Mouse (Mus musculus) adrenal gland, adult 2 months (tissue): ENCODE data around the gene Snrnp25. TPM values are rescaled to one million over a fixed set of nuclear protein-coding genes. Genes with fewer than 3 reads are reported as not detected.
"Not testable (repeated sequence)": the region's sequence is repeated elsewhere in the genome, so short reads cannot be mapped to it uniquely, and the experiment has no call there.

Source experiments
- DNase-seq: peaks from one replicate; pipeline ENCODE4 v3.0.0; 2021
- polyA plus RNA-seq: library from polyadenylated mRNA; depleted of rRNA; stranded (reverse); fragments of >200 nt; gene quantifications from 2 replicates; pipeline ENCODE4 v1.2.3, GENCODE M21; 2012
- total RNA-seq, 2 experiments: library from RNA; stranded (reverse); gene quantifications; 2 replicates each; pipeline ENCODE4 v1.2.3; 2021

The Snrnp25 gene
- total and polyA plus RNA-seq, 3 experiments, result 7.8 to 15.5 (median 9.8) TPM

DNA sequence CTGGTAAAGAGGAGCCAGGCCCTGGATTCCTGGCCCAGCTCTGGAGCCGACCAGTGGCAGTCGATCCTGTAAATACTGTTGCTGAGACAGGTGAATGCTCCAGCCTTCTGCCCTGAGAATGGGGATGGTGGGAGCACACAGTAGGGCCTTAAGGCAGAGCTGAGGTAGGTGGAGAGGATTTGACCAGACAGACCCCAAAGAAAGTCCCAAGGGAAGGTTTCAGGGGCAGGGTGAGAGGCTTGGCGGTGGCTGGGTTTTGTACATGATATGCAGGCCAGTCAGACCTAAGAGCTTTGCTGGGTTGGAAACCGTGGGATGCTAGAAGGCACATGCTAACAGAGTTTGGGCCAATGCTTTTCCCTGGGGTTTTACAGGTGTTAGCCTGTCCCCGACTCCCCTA is 10.6 kb upstream of the Snrnp25 start:
- DNase-seq, result no peak

DNA sequence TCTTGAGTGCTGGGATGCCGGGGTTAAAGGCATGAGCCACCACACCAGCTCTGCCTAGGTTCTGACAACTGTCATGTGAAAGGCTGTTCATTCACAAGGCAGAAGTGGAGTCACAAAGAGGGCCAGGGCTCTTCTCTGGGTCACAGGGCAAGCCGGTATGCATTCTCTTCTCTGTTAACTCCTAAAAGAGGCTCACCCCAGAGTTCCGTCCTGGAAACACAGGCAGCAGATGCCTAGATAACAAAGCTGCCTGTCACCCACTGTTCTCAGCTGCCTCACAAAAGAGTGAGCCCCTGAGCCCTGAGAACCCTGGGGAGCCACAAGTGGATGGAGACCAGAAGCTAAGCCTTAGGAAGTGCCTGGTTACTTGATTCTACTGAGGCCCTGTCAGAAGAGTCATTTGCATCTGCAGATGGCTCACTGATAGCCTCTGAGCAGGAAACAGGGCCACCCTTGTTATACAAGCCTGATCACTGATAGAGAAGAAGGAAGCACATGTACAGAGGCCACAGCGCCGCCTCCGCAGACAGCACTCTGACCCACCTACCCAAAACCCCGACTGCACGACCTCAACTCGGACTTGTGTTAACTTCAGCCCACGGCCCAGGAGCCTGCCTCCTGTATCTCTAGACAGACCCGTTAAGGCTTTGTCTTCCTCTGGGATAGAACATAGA is 9.2 kb upstream of the Snrnp25 start:
- DNase-seq, result no peak

DNA sequence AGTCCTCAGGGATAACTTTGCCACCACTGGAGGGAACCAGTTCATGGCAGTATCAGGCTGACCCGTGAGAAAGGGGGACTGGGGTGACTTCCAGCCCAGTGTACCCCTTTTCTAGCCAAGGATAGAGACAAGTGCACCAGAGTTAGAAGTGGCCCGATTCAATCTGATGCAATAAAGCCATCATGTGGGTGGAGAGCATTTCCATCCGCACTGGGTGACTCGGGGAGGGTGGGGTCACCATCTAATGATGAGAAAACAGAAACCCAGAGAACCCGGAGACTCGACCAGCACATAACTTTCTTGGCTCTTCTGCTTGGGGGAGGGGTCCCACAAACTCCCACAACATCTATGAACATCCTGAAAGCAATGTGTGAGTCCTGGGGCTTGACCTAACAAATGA is 8.5 kb upstream of the Snrnp25 start:
- DNase-seq, result no peak

DNA sequence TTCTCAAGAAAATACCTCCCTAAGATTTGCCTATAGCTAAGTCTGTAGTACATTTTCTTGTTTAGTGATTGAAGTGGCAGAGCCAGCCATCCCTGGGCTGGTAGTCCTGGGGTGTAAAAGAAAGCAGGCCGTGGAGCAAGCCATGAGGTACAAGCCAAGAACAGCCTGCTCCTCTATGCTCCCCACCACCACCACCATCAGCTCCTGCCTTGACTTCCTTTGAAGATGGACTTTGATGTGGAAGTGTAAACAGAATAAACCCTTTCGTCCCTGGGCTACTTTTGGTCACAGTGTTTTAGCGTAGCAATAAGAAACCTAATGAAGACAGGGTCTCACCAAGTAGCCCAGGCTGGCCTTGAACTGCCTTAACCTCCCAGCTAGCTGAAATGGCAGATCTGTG is 7.4 kb upstream of the Snrnp25 start:
- no peak for DNase-seq

DNA sequence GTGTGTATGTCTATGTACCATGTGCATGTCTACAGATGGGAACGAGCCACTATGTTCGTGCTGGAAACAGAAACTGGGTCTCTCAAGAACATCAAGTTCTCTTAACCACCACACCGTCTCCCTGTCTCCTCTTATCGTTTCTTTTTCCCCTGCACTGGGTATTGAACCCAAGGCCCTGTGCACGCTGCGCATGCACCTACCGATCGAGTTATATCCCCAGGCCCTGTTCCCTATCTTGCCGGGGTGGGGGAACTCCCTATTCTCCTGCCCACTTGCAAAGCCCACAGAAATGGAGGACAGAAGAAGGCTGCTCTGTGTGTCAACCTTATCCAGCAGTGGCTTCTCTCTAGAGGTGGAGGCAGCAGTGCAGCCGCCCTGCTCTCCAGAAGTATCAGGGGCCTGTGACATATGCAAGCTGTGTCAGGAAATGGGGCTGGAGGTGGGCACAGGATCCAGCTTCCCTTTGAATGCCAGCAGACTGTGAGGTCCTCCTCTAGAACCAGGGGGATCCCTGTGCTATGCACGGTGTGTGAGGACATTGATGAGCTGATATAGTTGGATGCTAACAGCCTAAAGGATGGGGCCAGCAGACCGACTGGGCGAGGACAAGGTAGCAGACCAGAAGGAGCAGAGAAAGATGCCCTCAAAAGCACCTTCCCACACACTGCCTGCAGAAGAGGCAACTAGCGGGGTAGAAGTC is 6.8 kb upstream of the Snrnp25 start:
- no peak for DNase-seq

DNA sequence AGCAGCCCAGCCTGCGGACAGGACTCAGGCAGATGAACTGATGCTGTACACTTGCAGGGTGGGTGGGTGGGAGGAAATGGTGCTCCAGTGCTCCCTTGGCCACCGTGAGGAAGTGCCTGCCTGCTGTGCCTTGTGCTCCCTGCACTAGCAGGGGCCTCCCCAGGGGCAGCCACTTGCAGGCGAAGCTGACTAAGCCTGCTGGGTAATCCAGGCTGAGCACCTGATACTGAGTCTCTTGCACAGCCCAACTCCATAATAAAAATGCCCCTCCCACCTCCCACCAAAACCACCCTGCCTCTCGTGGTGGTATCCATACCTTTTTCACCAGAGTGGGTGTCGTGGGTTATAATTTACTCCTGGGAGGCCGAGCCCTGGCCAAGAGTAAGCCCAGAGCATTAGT is 6.0 kb upstream of the Snrnp25 start:
- no peak for DNase-seq

DNA sequence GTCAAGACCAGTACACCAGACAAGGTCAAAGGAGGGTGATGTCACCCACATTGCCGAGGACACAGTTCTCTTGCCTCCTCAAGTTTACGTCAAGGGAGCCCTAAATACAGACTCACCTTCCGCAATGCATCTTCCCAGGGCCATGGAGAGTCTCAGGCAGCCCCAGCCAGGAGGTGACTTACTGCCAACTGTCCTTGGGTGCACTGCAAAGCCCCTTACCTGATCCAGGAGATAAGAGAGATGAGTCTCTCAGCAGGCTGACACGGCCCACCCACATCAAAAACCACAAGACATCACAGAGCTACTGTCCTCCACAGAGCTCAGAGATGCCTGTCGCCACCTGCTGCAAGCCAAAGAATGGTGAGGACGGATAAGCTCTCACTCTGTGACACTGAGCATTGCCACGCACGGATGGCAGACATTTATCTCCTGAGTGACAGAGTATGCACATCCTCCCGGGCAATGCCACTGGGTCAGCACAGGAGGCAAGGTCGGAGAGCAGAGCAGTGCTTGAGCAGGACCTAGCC is 5.1 kb upstream of the Snrnp25 start, which contains the start of gene Il9r:
Gene Il9r, minus strand, starts transcription at position 205 of the 527 bp plus-strand sequence.
- DNase-seq, result peak; percentile 64

DNA sequence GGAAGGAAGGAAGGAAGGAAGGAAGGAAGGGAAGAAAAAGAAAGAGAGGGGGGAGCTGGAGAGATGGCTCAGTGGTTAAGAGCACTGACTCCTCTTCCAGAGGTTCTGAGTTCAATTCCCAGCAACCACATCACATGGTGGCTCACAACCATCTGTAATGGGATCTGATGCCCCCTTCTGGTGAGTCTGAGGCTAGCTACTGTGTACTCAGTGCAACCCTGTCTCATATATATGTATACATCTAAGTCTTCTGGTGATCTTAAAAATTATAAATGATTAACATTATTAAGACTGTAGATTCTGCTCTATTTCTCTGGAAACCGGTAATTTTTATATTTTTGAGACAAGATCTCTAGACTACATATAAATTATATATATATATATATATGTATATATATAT is 4.2 kb upstream of the Snrnp25 start:
- not testable (repeated sequence) for DNase-seq

DNA sequence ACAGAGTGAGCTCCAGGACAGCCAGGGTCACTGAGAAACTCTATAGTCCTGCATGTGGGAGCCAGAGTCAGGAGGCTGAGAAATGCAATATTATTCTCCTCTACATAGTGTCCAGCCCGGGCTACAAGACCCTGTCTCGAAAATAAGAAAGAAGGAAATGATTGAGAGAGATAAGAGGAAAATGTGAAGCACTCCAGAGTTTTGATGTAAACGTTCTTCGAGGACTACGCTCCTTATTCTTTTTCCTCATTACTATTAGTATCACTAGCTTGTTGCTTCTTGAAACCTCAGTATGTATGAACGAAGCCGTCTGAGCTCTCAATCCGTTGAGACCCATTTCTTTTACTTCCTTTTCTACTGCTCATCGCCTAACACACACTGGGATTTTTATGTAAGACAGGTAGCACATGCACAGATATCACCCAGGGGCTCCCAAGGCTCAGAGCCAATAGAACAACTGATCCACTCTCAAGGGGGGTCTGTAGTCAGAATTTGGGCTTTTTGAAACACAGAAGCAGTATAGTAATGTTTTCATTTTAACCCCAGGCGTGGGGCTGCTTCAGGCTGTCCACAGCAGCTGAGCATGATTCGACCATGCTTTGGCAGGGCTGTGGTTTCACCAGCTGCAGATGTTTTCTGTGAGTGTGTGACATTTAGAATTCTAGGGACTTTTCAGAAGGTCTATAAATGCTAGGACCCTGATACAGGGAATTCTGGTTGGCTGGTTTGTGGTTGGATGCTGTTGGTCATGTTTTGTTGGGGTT is 3.1 kb upstream of the Snrnp25 start:
- no peak for DNase-seq

DNA sequence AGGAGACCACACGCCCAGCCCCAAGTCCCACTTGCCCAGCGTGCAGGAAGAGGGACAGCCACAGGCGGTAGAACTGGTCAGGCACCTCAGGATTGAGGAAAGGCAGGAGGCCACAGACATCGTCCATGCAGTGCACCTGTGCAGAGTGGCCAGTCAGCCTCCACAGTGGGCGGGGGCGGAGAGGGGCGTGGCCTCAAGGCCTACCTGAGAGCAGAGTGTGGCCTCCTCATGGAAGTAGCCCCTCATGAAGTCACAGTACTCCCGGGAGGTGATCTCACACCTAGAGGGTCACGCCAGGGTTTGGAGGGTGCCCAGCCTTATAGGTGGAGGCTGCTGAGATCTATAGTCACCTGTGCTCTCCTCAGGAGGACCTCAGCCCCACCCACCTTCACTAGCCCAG is 5.4 kb downstream of the Snrnp25 start:
- no peak for DNase-seq

DNA sequence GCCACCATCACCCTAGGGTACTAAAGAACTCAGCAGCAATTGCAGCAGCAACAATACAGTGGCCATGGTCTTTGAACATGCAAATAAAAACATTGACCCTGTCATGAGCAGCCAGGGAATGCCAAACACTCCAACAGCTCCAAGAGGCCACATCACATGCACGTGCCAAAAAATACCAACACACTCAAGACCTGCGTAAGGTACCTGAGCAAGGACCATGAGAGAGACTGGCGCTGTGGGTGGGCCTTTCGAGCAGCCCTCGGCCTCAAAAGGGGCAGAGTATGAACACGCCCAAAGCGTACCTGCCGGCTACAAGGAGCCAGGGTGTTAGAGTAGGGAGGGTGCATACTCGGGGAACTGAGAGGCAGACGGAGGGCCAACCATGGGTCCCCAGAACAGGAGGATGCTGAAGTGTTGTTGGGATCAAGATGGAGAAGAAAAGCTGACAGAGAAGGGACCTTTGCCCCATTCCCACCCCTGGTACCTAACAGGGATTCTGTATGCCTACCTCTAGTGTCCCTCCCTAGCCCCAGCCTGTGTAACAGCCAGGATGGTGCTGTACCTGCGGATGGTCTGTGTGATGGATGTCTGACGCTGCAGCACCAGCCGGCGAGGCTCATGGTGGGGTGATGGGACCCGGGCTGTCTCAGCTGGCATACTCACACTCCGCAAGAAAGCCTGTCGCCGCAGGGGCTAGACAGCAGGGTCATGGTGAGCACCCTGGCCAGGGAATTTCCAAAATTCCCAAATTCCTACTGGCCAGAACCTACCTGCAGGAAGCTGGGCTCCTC is 10.4 kb downstream of the Snrnp25 start:
- no peak for DNase-seq

DNA sequence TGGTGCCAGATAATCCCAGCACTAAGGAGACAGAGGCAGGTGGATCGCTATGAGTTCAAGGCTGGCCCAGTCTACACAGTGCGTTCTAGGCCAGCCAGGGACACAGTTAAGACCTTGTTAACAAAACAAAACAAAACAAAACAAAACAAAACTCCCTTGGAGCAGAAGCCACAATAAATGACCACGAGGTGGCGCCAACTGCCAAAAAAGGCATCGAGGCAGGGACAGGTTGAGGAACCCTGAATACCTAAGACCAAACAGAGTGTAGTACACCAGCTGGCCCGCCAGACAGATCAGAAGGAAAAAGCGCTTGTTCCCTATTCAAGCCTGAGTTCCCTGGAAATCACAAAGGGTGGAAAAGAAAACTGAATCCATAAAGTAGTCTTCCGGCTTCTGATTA is 11.6 kb downstream of the Snrnp25 start:
- peak; percentile 60 for DNase-seq

DNA sequence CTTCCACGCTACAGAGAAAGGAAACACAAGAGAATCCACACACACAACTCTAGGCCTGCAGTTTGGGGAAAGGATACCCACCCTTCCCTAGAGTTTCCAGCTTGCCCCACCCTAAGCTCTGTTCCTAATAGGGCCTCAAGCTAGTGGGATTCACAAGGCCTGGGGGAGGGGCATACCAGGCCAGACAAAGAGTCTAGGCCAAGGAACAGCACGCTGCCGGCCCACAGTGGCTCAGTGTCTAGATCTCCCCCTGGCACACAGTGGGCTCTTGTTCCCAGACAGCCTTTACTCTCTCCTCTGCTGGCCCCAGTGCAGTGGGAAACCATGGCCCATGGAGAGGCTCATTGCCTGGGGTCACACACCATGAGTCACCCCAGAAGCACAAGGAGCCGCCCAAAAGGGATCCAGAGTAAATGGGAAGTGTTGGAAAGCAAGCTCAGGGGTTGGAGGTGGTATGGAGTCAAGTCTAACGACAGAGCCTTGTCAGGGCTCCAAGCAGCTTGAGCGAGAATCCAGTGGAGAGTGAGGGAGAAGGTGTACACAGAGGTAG is 13.4 kb downstream of the Snrnp25 start:
- DNase-seq, result no peak

DNA sequence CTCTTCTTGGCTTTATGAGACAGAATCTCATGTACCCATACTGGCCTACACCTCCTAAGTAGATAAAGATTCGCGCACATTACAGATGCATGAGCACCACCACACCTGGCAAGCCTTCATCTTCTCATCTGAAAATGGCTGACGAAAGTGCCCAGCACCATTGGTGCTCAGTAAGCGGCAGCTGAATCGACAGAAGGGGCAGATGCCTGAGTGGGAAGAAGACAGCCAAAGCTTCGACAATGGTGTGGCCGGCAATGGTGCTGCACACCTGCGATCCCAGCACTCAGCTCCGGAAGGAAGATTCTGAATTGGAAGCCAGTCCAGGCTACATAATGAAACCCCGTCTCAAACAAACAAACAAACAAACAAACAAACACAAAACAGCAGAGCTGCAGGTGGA is 14.1 kb downstream of the Snrnp25 start:
- no peak for DNase-seq

DNA sequence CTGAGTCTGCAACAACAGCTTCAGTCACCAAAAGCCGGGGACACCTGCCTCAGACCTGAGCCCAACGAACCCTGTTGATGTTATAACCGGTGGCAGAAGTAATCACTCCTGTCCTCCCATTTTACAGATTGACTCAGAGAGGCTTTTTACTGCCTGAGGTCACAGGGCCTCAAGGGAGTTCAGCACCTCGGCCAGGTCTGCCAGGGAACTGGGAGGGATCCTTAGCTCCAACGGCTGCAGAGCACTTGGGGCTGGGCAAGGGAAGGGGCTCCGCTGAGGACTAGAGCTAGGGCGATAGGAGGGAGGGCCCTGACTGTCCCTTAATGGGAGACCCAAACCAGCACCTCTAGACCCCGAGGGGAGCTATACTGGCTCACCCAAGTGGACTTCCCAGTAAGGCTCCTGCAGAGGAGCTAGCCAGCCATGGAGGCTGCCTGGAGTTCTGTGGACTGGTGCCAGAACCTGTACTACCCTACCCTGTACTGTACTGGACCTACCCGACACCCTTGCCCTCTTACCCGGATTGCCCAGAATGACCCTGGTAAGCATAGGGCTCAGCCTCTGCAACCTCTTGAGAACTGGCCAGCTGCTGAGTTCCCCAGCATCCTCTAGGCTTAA is 15.5 kb downstream of the Snrnp25 start:
- no peak for DNase-seq

DNA sequence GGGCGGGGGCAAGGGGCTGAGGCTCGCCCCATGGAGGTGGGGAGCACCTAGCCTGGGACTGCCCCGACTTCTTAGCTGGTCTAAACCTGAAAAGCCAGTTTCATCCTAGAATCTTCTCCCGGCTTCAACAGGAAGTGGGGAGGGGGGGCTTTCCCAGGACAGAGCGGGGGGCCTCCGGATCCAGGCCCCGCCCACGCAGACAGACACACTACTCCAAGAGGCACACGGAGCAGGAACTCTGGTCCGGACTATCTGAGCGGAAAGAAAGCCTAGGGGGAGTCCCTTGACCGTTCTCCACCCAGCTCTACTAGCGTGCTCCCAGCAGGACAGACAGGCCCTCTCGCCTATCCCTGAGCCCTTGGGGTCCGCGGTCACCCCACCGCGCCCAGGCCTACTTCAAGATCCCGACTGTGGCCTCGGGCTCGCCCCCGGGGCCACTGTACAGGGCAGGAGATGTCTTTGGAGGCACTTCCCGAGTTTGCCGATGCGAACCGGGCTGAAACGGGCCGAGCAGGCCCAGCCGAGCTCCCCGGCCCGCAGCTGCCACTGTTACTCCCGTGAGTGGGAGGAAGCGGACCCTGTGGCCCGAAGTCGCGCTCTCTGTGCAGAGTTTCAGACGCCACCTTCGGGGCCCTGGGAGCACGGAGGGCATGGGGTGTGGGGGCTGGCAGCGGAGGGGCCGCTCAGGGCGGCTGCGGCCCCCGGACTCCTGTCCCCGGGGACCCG is 16.2 kb downstream of the Snrnp25 start:
- DNase-seq, result peak; percentile 80

DNA sequence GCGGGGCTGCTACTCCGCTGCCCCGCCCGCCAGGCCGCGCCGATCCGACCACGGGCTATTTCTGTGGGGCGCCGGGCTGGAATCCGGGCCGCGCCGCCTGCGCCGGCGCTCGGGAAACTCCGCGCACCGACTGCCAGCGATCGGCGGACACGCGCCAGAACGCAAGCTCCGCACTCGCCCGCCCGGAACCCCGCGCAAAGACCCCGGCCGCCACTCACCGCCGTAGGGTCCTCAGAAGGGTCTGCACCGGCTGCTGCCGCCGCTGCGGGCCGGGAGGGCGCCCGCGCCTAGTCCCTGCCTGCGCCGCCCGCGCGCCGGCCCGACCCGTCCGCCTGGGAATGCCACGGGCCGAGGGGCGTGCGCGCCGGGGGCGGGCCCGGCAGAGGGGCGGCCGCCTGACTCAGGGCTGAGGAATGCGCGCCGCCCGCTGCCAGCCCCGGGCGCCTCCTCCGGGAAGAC is 16.8 kb downstream of the Snrnp25 start, which contains the start of gene Rhbdf1:
Gene Rhbdf1, minus strand, starts transcription at position 350 of the 459 bp plus-strand sequence.
- peak; percentile 84 for DNase-seq

DNA sequence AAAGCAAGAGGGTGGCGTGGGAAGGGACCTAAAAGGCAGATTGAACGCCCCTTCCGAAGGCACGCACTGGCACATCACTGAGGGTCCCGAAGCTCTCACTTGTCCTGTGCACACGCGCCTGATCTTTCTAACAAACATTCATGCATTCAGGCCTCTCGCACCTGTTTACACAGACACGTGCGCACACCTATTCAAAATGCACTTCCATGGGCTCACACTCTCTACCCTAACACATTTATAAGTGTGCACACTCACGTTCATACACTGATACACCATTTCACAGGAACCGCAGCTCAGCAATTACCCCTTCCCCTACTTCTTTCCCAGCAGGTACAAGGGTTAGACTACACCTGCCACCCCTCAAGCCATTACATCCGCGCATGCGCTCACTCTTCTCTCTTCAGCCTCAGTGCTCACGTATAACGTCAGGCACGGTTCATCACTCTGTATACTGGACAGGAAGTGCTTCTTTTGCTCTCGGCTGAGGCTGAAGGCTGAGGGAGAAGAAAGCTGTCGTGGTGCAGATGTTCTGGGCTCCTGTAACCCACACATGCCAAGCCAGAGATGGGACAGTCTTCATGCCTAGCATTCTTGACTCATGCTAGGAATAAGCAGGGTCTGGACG is 17.5 kb downstream of the Snrnp25 start:
- DNase-seq, result no peak

DNA sequence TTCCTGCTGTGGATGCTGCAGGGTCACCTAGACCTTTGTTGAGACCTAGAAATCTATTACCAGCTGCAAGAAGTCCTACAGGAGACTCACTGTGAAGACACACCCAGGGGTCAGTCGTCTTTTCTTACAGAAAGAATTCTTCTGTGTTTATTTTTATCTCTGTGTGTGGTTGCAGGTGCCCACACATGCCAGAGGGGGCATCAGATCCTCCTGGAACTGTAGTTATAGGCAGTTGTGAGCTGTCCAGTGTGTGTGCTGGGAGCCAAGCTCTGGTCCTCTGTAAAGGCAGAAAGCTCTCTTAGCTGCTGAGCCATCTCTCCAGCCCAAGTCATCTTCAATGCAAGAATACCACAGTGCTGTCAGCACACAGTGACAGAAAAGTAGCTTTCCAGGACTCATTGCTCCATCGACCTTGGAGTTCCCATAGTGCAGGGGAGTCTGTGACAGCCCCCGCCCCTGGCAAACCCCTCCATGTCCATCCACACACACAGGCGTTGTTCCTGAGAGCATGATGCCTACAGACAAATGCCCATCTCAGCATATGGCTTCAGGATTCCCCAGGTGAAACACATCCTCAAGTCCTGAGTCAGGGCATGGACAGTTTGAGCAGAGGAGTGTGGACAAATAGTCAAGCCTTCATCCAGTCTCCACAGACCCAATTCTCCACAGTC is 18.2 kb downstream of the Snrnp25 start:
- DNase-seq, result no peak
